Mouse (Mus musculus): ENCODE measurements around the gene Arfgap3.

GRCm38 (mm10) chr15:83273017-83273416 lies 77.0 kb downstream of the Arfgap3 start:
- TF ChIP-seq CTCF (IDR thresholded peaks at IDR 0.05; ENCODE audit: low read depth) (no peak), EP300 (IDR thresholded peaks at IDR 0.05; ENCODE audit: low read depth) (no peak)

Measured in liver, embryonic 14.5 days (tissue).